Mouse (Mus musculus) CH12.LX (cell line): Measurements from ENCODE around the gene Otogl. TPM values are rescaled to one million over a fixed set of nuclear protein-coding genes. Genes with fewer than 3 reads are reported as not detected.
A peak's percentile ranks its signal among the peaks of the same experiment; 100 is the strongest.

ENCODE experiments used
- DNase-seq: peaks from one replicate; pipeline ENCODE4 v3.0.0-alpha.2; 2013; ENCODE audit errors: extremely low read depth
- H3K27ac ChIP-seq: 2 replicates; pipeline ENCODE4 v1.5.1; 2012; ENCODE audit warnings: low read depth, mild to moderate bottlenecking, control low read depth, moderate library complexity; ENCODE audit not compliant: insufficient read depth
- H3K27me3 ChIP-seq: replicated peaks from 2 replicates; pipeline ENCODE3; 2012; ENCODE audit warnings: inconsistent platforms
- H3K36me3 ChIP-seq, 2 experiments: replicated peaks in 1 of 2; 2 replicates each; pipeline versions ENCODE3 to v1.6.1; 2012; ENCODE audit warnings: inconsistent platforms in 1 of 2, low read length in 1 of 2, mild to moderate bottlenecking in 1 of 2, mixed read lengths in 1 of 2, moderate library complexity in 1 of 2; ENCODE audit not compliant: control insufficient read depth in 1 of 2, insufficient read depth in 1 of 2
- H3K4me1 ChIP-seq, 2 experiments: 2 replicates each; pipeline ENCODE4 v1.6.1; 2012; ENCODE audit warnings: inconsistent platforms in 1 of 2, moderate library complexity in 1 of 2; ENCODE audit not compliant: insufficient read depth in 2 of 2, control insufficient read depth in 1 of 2
- H3K4me2 ChIP-seq: 2 replicates; pipeline ENCODE4 v1.6.1; 2012; ENCODE audit warnings: low read depth, mild to moderate bottlenecking, control low read depth; ENCODE audit not compliant: poor library complexity, insufficient read depth, severe bottlenecking
- H3K4me3 ChIP-seq, 3 experiments: fragments of 150-350 bp in 1 of 3; sonication (generic) in 1 of 3; replicated peaks in 1 of 3; 2 replicates each; pipeline versions ENCODE3 to v1.5.1; 2011 to 2012; ENCODE audit warnings: low read depth in 2 of 3, low read length in 2 of 3, mild to moderate bottlenecking in 2 of 3, moderate library complexity in 2 of 3, control low read depth in 1 of 3, improper control_type of control experiment in 1 of 3, inconsistent platforms in 1 of 3, mixed read lengths in 1 of 3; ENCODE audit not compliant: poor library complexity in 1 of 3
- H3K79me2 ChIP-seq: replicated peaks from 2 replicates; pipeline ENCODE4 v1.6.1; 2012; ENCODE audit warnings: mild to moderate bottlenecking, moderate library complexity; ENCODE audit not compliant: control insufficient read depth, poor library complexity, insufficient read depth, severe bottlenecking; ENCODE audit errors: extremely low read depth
- H3K9ac ChIP-seq: 2 replicates; pipeline ENCODE4 v1.6.1; 2012; ENCODE audit warnings: low read depth, mild to moderate bottlenecking, control low read depth, moderate library complexity; ENCODE audit not compliant: insufficient read depth
- H3K9me3 ChIP-seq: replicated peaks from 2 replicates; pipeline ENCODE3; 2012; ENCODE audit warnings: low read length, inconsistent platforms, mixed read lengths
- BHLHE40 ChIP-seq: IDR thresholded peaks from 2 replicates; pipeline ENCODE4 v1.6.1; 2011; ENCODE audit warnings: mild to moderate bottlenecking, low read depth, low read length, improper control_type of control experiment
- CHD2 ChIP-seq: IDR thresholded peaks from 2 replicates; pipeline ENCODE4 v1.6.1; 2011; ENCODE audit warnings: low read length, improper control_type of control experiment
- CTCF ChIP-seq, 2 experiments: IDR thresholded peaks in 1 of 2; conservative IDR thresholded peaks in 1 of 2; 2 replicates each; pipeline ENCODE4 v1.5.1; 2011 to 2012; ENCODE audit warnings: low read depth in 2 of 2, low read length in 2 of 2, improper control_type of control experiment in 1 of 2, inconsistent platforms in 1 of 2, mild to moderate bottlenecking in 1 of 2, moderate library complexity in 1 of 2
- ELF1 ChIP-seq: IDR thresholded peaks from 2 replicates; pipeline ENCODE4 v1.6.1; 2014; ENCODE audit warnings: low read depth, mild to moderate bottlenecking, inconsistent platforms, low read length, improper control_type of control experiment
- HCFC1 ChIP-seq: IDR thresholded peaks from 2 replicates; pipeline ENCODE4 v1.6.1; 2012; ENCODE audit warnings: low read depth, mild to moderate bottlenecking, inconsistent platforms, low read length, improper control_type of control experiment
- JUN ChIP-seq: IDR thresholded peaks from 2 replicates; pipeline ENCODE4 v1.6.1; 2011; ENCODE audit warnings: low read depth, mild to moderate bottlenecking, low read length, improper control_type of control experiment, moderate library complexity; ENCODE audit not compliant: insufficient read depth
- MEF2A ChIP-seq: IDR thresholded peaks from 2 replicates; pipeline ENCODE4 v1.6.1; 2014; ENCODE audit warnings: low read depth, mild to moderate bottlenecking, inconsistent platforms, low read length, improper control_type of control experiment, borderline replicate concordance
- NELFE ChIP-seq: IDR thresholded peaks from 2 replicates; pipeline ENCODE4 v1.6.1; 2011; ENCODE audit warnings: low read depth, low read length, improper control_type of control experiment
- NRF1 ChIP-seq: IDR thresholded peaks from 2 replicates; pipeline ENCODE4 v1.6.1; 2014; ENCODE audit warnings: low read depth, mild to moderate bottlenecking, inconsistent platforms, low read length, improper control_type of control experiment, moderate library complexity
- POLR2AphosphoS2 ChIP-seq: IDR thresholded peaks from 2 replicates; pipeline ENCODE4 v1.6.1; 2011; ENCODE audit warnings: low read depth, low read length, improper control_type of control experiment
- RAD21 ChIP-seq: IDR thresholded peaks from 2 replicates; pipeline ENCODE4 v1.6.1; 2011; ENCODE audit warnings: low read depth, mild to moderate bottlenecking, low read length, improper control_type of control experiment, moderate library complexity
- SIN3A ChIP-seq: IDR thresholded peaks from 2 replicates; pipeline ENCODE4 v1.6.1; 2012; ENCODE audit warnings: low read length, improper control_type of control experiment, inconsistent platforms
- SMC3 ChIP-seq: IDR thresholded peaks from 2 replicates; pipeline ENCODE4 v1.6.1; 2011; ENCODE audit warnings: low read depth, low read length, improper control_type of control experiment
- UBTF ChIP-seq: IDR thresholded peaks from 2 replicates; pipeline ENCODE4 v1.6.1; 2012; ENCODE audit warnings: low read depth, mild to moderate bottlenecking, inconsistent platforms, low read length, improper control_type of control experiment, moderate library complexity
- ZC3H11A ChIP-seq: IDR thresholded peaks from 2 replicates; pipeline ENCODE4 v1.6.1; 2012; ENCODE audit warnings: low read depth, mild to moderate bottlenecking, inconsistent platforms, low read length, improper control_type of control experiment
- ZMIZ1 ChIP-seq: IDR thresholded peaks from 2 replicates; pipeline ENCODE4 v1.6.1; 2012; ENCODE audit warnings: low read depth, mild to moderate bottlenecking, inconsistent platforms, low read length, improper control_type of control experiment
- ZNF384 ChIP-seq: IDR thresholded peaks from 2 replicates; pipeline ENCODE4 v1.6.1; 2012; ENCODE audit warnings: low read depth, low read length, improper control_type of control experiment, inconsistent platforms
- dilution Hi-C: fragments of 300-500 bp; cut with MboI; formaldehyde crosslinking; loops from 2 replicates; pipeline ENCODE4 v1.14.3; 2020; ENCODE audit warnings: low sequenced_read_pairs; ENCODE audit not compliant: extremely low pct_unique_long_range_greater_than_20kb, extremely low pct_ligation_motif_present
- in situ Hi-C: fragments of 300-500 bp; cut with MboI; formaldehyde crosslinking; loops from 3 replicates; pipeline ENCODE4 v1.14.3; 2019; ENCODE audit warnings: low sequenced_read_pairs, low pct_ligation_motif_present, low pct_unique_long_range_greater_than_20kb, mixed read lengths
- polyA plus RNA-seq: library from polyadenylated mRNA; unstranded; fragments of >175 nt; gene quantifications from 2 replicates; pipeline ENCODE4 v1.2.1, GENCODE M21; 2012; ENCODE audit warnings: low read depth; ENCODE audit not compliant: insufficient read length
- total RNA-seq, 2 experiments: library from RNA; depleted of rRNA; stranded (reverse); fragments of 300-350 nt in 1 of 2; fragments of >200 nt in 1 of 2; gene quantifications; 2 replicates each; pipeline ENCODE4 v1.2.3; 2012 to 2014

Gene Otogl
- total and polyA plus RNA-seq, 3 experiments = 1.1 to 3.2 (median 2.1) TPM

- no peak overlapping the region for H3K27ac ChIP-seq
- no peak overlapping the region for H3K4me3 ChIP-seq
- DNase-seq = no peak
- no peaks in the 10 kb centered on the region for H3K27me3 ChIP-seq
- H3K9ac ChIP-seq = no peak overlapping the region
- H3K79me2 ChIP-seq = no peaks in the 10 kb centered on the region
- no peak for TF ChIP-seq POLR2AphosphoS2
- no peak for TF ChIP-seq HCFC1
- in situ Hi-C loops (loop anchor here (25.0 kb wide), 2 partner anchors 357 to 507 kb away; no protein-coding TSS in a partner anchor), dilution Hi-C loops (no loop called here)
- H3K4me1 ChIP-seq = peaks cover 0 to 32% of the 10 kb centered on the region in 2 experiments; a peak in 2 of 4 replicates
- no peak overlapping the region for H3K4me2 ChIP-seq
- H3K36me3 ChIP-seq = no peaks in the 10 kb centered on the region
- no peaks in the 10 kb centered on the region for H3K9me3 ChIP-seq
Observed at GRCm38 (mm10) chr10:107930471-107931021, 18.6 kb upstream of the Otogl start.

GRCm38 (mm10) chr10:107925306-107925705, 13.4 kb upstream of the Otogl start:
- in situ Hi-C loops = loop anchor here (5.0 to 25.0 kb wide), 3 partner anchors 128 to 512 kb away; no protein-coding TSS in a partner anchor

GRCm38 (mm10) chr10:107923860-107924259, 11.9 kb upstream of the Otogl start:
- Histone ChIP-seq H3K4me2 (no peak overlapping the region), H3K36me3 (no peaks in the 10 kb centered on the region), H3K27me3 (no peaks in the 10 kb centered on the region), H3K4me1 (peaks cover 3 to 27% of the 10 kb centered on the region in 2 experiments; a peak in 3 of 4 replicates), H3K79me2 (no peaks in the 10 kb centered on the region), H3K27ac (no peak overlapping the region), H3K9me3 (no peaks in the 10 kb centered on the region), H3K4me3 (no peak overlapping the region), H3K9ac (no peak overlapping the region)
- no peak for TF ChIP-seq BHLHE40
- DNase-seq = no peak
- in situ Hi-C loops = no loop called here
- dilution Hi-C loops = no loop called here

More at GRCm38 (mm10) chr10:107925306-107925705, 13.4 kb upstream of the Otogl start:
- Histone ChIP-seq H3K79me2 (no peaks in the 10 kb centered on the region), H3K4me1 (peaks cover 3 to 27% of the 10 kb centered on the region in 2 experiments; a peak in 3 of 4 replicates), H3K4me2 (no peak overlapping the region), H3K27ac (no peak overlapping the region), H3K4me3 (no peak overlapping the region), H3K9me3 (no peaks in the 10 kb centered on the region), H3K36me3 (no peaks in the 10 kb centered on the region), H3K27me3 (no peaks in the 10 kb centered on the region), H3K9ac (no peak overlapping the region)
- peak; percentile 40 for DNase-seq
- dilution Hi-C loops = no loop called here
- TF ChIP-seq ZMIZ1 = no peak
- no peak for TF ChIP-seq SIN3A
- peak; percentile 4; the same call in 1 of the 2 replicates for TF ChIP-seq ZC3H11A
- no peak for TF ChIP-seq JUN
- peak; percentile 34 to 69; a peak in 3 of 4 replicates for TF ChIP-seq CTCF (conservative IDR thresholded peaks at IDR 0.05 in 1 of 2, IDR thresholded peaks at IDR 0.05 in 1 of 2; ENCODE audit: low read depth in 2 of 2, low read length in 2 of 2)
- TF ChIP-seq POLR2AphosphoS2 = no peak
- TF ChIP-seq NELFE = no peak
- peak; percentile 80 for TF ChIP-seq RAD21
- TF ChIP-seq SMC3 = peak; percentile 46
- TF ChIP-seq ZNF384 = no peak
- no peak for TF ChIP-seq UBTF
- TF ChIP-seq ELF1 = no peak
- no peak for TF ChIP-seq CHD2
- TF ChIP-seq MEF2A = peak; percentile 63; the same call in 1 of the 2 replicates
- TF ChIP-seq NRF1 = no peak
